Mouse (Mus musculus): Measurements from ENCODE around the gene Jarid2.

GRCm38 (mm10) chr13:44755434-44755833, 26.2 kb downstream of the Jarid2 start:
- no peak for TF ChIP-seq POLR2A (IDR thresholded peaks at IDR 0.05; ENCODE audit: control insufficient read depth, low read depth, low read length)
- TF ChIP-seq CTCF (IDR thresholded peaks at IDR 0.05; ENCODE audit: control insufficient read depth, insufficient read depth, insufficient replicate concordance, low read depth, low read length): no peak

All from testis, adult 2 months (tissue).